Mouse (Mus musculus) lung, adult 18-20 months (tissue): ENCODE data around the gene Mas1.
"Not testable (repeated sequence)": the region's sequence is repeated elsewhere in the genome, so short reads cannot be mapped to it uniquely, and the experiment has no call there.

ENCODE experiments used
- DNase-seq, 2 experiments: peaks; one replicate each; pipeline ENCODE4 v3.0.0; 2022; ENCODE audit warnings: mixed read lengths in 2 of 2

Mas1 gene

DNA sequence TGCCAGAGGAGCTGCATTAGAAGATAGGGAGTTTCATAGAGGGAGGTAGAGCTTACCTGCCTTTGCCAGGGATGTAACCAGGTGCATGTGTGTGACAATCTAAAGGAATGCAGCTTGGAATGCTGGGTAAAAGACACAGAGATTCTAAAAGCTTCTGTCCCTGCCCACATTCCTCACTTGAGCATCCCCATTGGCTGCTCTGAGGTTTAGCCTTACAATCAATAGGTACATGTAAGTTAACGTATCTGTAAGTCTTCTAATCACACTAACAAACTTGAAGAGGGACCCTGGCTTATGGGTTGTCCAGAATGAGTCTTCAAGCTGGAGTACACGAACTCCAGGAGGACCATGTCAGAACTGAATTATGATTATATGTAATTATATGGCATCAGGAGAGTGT, at the start of gene Mas1:
Gene Mas1, minus strand, starts transcription at position 101 of the 400 bp plus-strand sequence.
- DNase-seq = no peak

DNA sequence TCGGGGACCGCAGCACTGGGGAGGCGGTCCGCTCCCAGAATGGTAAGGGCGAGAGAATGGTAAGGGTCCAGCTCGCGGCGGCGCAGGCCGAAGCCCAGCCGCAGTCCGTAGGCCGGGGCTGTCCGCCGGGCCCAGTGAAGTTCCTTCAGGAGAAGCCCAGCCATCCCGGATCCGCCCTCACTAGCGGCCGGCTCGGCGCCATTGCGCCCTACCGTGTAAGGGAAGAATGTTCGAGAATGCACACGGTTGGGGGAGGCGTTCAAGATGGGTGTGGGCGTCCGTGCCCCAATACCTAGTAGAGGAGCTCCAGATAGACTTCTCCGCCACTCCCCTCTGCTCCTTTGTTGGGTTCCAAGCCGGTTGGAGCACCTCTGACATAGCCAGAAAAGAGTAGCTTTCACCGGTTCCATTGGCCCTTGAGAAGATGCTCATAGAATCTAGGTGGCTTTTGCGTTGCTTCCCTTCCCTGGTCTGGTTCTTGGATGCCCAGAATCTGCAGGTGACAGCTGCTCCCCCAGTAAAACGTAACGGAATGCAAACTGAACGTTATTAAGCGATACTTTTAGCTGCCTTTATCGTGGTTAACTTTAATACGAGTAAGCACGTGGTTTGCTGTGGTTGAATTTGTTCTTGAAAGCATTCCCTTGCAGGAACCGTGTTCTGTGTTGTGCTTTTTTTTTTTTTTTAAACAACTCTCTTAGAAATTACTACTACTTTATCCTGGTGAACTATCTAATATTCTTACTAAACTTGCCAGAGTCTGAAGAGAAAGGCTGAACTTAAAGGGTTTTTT, 48.8 kb upstream of the Mas1 start:
- DNase-seq = peak in 1 of 2 experiments; percentile 46

DNA sequence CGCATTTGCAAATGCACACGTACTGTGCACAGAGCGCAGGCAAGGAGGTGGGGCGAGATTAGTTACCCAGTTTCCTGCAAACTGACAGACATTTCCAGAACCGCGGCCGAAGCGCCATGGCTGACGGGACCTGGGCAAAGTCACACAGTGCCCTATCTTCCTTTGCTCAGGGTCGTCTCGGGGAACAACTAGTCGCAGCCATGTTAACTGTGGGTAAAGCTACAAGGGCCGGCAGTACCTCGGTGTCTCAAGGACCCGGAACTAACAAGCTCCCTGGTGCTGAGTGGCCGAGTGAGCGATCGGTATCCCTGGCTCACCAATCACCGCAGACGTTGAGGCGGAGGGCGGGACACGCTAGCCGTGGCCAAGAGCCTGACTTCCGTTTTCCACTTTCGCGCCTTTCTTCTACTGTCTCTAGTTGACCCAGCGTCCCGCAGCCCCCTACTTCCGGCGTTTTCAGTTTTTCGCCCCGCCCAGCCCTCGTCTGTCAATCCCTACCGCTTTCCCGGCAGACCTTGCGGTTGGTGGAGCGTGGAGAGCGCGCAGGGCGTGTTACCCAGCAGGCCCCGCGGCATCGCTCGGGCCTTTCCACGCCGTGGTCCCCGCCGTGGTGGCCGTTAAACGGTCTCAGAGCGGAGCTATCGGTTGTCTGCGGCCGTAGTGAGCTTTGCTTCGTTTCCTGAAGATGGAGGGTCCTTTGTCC, 48.1 kb upstream of the Mas1 start, which contains the start of gene Mrpl18:
Gene Mrpl18, minus strand, starts transcription at position 465 of the 703 bp plus-strand sequence.
- peak; percentile 100 for DNase-seq

DNA sequence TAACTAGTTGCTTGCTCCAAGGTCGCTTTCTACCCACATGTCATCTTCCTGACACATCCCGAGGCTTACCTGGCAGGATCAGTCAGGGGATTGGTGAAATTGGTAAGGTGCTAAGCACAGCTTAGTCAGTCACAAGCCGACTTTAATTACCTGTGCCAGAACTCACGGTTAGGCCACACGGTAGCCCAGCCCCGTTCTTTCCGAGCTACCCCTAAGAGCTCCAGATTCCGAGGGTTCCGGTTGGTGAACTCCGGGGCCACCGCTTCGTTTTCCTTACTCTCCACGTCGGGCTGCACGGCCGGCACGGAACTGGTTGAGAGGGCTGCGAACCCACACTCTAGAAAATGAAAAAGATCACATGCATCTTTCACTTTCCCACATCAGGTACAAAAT, 47.5 kb upstream of the Mas1 start, which contains the start of gene Tcp1:
Gene Tcp1, plus strand, starts transcription at position 214 of the 393 bp plus-strand sequence.
- no peak for DNase-seq

DNA sequence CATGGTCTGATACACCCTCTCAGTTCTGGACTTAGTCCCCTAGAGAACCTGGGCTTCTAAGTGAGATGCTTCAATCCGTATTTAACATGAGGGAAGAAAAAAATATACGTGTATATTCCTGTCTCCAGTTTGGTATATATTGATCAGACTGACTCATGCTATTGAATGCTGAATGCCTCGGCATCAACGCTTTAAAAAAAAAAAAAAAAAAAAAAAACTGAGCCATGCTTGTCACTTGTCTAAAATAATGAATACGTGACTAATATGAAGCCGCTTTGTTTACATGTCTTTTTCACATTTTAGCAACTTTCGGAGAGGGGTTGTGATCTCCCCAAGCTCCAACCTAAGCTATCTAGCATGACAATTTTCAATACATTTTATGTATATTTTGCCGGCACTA, 42.4 kb upstream of the Mas1 start:
- DNase-seq = no peak

DNA sequence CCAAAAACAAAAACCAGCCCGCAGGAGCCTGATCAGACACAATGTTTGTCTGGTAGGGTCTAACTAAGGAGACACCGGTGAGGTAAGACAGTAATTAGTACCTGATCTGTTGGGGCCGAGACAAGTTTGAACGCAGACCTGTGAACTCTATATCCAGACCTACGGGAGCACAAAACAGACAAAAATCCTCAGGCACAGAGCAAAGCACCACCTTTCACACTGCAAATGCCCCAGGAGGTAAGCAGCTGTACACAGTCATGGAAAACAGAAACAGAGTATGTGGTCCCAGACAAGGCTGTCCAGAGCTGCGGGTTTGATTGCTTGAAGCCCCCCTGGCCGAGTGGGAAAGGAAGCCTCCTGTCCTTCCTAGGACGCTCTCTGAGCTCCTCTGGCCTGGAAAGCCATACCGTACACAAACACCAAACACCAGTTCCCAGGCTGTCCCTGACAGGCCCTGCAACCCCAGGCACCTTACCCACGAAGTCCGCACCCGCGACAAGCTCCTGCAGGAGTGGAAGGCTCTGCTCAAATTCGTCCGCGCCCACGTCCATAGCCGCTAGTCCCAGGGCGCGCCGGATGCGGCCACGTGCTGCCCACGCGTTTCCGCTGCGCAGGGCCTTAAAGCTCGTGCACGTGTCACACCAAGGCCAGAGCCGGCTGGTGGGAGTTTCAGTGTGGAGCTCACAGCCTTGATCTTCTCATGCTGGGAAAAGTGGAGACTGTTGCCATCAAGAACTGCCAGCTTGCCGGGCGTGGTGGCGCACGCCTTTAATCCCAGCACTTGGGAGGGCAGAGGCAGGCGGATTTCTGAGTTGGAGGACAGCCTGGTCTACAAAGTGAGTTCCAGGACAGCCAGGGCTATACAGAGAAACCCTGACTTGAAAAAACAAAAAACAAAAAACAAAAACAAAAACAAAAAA, 41.7 kb upstream of the Mas1 start, which contains the start of gene Pnldc1:
Gene Pnldc1, minus strand, starts transcription at position 870 of the 920 bp plus-strand sequence.
- no peak for DNase-seq

DNA sequence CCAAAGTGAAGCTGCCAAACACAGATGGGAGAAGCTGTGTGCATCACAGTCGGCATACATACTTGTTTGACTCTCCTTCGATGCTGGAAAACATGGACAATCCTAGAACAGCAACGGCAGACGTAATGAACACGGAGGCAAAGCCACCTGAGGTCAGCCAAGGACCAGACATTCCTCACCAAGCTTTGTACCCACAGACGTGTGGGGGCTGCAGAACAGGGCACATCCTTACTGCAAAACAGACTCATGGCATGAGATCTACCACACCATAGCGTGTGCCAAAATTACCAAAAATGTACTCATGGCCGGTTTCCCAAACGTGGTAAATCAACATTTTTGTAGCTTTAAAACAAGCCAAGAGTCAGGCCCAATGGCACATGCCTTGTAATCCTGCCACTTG, 38.5 kb upstream of the Mas1 start:
- no peak for DNase-seq

DNA sequence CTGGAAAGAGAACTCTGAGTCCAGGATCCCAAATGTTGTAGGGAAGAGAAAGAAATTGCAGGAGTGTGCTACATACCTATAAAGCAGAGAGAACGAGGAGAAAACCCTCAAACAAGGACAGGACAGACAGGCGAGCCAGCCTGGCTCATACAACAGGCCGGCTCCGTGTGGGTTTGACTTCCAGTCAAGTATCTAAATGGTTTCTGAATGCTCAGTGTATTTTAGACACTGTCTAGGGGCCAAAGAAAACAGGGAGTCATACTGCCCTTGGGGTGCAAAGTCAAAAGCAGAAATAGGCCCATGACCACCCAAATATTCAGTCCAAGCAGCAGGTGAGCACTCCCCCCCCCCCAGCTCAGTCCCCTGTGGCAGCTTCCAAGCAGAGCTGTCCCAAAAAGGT, 37.9 kb upstream of the Mas1 start:
- no peak for DNase-seq

DNA sequence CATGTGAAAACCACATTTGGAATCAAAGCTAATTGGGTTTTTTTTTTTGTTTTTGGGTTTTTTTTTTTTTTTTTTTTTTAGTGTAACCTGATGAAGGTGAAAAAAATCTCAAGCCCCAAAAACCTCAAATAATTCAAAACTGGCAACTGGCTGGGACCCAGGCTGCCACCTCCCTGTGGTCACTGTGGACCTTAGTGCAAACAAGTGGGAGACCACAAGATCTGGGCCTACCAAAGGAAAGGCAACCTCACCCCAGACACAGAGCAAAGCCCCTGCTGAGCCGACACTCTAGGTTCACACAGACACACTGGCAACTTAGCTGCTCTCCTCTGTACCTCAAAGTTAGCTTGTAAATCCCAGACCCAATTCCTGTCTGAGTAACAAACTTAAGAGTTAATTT, 36.4 kb upstream of the Mas1 start:
- DNase-seq = no peak

DNA sequence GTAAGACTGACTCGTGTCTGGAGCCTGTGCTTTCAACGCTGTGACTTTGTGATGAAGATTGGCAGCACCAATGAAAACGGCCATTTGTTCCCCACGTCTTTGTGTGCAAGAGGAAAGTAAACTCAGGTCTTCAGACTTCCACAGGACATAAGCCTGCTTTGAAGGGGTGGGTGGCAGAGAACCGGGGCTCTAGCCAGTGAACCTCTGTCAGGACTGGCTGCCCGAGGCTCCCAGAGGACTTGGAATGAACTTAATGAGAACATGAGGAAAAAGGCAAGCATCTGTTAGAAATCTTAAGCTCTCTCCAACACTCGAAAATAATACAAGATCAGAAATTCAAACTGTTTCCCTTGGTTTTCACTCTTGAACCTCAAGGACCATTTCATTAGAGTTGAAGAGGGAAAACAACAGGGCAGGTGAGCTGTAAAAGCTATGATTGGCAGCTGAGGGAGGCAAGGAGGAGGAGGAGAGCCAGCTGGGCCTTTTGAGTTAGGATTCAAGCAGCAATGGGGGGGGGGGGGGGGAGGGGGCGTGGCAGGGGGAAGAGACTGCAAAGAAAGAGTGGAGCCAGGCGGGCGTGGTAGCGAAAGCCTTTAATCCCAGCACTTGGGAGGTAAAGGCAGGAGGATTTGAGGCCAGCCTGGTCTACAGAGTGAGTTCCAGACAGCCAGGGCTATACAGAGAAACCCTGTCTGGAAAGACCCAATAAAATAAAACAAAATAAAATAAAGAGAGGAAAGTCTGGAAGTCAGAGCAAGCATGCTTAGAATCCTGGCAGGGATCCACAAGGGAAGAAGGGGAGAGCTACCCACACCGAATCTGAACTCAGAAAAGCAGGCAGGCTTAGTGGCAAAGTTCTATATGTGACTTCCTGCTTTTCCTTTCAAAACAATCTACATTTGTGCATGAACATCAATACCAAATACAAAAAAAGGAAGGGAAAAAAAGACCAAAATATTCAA, 35.7 kb upstream of the Mas1 start:
- peak; percentile 37 to 59 for DNase-seq

DNA sequence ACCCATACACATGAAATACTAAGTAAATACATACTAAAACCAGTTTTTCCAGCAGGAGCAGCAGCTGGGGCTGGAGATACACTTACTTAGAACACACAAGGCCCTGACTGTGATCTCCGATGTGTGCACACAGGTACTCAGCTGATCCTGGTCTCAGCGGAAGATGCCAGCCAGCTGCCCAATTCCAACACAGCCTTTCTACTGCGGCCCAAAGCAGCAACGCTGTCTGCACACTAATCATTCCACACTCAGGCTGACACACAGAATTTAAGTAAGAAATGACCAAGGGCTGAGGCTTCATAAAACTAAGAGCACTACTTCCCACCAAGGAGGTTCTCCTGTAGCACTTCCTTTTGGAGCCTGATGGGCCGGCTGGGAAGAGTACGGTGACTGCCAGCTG, 34.3 kb upstream of the Mas1 start:
- no peak for DNase-seq

DNA sequence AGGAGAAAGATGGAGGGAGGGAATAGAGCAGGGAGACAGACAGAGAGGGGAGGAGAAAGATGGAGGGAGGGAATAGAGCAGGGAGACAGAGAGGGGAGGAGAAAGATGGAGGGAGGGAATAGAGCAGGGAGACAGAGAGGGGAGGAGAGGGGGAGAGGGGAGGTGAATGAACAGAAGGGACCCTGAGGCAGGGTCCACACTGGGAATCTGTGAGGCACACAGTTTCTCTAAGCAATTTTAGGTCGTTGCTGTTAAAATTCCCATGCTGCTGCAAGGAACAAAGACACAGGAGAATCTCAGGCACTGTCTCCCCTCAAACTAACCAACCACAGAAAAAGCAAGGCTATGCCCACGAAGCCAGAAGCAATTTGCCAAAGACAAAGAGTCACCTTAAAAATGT, 30.7 kb upstream of the Mas1 start:
- DNase-seq = not testable (repeated sequence)

DNA sequence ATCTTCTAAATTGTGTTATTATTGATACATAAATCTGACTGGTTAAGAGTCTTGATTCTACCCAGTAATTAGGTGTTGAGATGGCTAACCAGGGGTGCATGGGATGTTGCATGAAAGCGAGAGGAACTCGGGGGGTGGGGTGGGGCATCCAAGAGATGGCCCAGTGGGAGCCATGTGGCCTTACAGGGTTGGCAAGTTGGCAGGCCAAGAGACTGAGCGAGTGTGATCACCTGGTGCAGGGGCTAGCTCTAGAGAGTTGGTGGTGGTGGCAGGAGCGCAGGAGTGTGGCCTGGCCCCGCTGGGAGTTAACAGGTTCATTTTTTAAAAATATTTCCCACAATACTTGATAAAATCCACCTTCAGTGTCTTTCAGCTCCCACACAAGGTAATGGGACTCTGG, 29.7 kb upstream of the Mas1 start:
- no peak for DNase-seq

DNA sequence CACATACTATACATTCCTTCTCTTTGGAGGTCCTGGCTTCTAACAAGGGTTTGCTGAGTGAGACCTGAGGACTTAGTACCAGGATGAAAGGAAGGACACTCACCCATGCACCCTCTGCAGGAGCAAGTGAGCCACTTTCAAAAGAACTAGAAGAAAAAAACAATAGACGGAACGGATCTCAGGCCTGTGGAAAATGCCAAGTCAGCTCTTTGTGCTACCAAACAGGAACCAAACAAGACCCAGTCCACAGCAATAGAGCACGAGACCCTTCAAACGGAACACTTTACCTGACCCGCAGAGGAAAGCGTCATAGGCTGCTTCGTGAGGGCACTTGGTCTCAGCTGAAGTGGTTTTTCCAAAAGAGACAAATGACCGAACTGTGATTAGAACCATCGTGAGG, 24.1 kb upstream of the Mas1 start:
- DNase-seq = no peak

DNA sequence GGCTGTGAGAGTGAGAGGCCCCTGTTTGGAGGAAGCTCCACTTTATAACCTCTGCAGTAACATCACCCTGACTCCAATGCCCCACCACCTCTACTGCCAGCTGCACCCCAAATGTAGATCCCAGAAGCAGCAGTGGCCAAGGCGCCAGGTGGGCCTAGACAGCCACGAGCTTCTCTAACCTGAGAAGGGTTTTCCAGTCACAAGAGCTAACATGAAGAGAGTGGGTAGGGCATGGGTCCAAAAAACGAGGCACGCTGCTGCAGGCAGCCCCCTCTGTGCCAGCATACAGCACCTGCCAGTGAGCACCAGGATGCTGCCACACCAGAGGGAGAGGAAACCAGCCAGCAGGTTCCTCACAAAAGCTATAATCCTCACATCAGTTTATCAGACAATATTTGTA, 23.1 kb upstream of the Mas1 start:
- no peak for DNase-seq

DNA sequence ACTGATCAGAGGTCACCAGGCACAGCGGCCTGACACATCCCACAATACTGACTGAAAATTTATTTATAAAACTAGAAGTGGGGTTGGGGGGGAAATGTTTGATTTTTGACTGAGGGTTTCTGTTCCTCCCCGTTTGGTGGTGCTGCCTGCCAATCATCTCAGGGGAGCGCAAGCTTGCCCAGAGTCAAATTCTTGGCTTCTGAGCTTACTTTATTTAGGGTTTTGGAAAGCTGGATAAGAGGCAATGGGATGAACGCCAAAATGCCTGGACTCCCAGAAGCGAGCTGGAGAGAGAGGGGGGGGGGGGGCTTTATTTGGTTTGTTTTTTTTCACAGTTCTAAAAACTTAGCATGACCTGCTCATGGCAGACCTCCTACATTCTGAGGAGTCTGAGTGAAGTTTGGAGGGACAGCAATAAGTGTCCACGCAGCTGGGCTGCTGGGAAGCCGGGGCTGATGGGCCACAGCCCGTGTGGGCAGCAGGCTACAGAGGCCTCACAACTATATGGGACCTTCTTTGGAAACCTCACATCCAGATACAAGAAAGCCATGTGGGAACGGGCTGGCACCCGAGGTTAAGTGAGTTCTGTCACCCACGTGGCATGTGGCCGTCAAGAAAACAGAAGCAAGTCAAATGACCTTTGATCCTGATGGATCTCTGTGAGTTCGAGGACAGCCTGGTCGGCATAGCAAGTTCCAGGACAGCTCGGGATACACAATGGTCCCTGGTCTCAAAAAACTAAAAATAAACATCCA, 19.3 kb upstream of the Mas1 start:
- no peak for DNase-seq

DNA sequence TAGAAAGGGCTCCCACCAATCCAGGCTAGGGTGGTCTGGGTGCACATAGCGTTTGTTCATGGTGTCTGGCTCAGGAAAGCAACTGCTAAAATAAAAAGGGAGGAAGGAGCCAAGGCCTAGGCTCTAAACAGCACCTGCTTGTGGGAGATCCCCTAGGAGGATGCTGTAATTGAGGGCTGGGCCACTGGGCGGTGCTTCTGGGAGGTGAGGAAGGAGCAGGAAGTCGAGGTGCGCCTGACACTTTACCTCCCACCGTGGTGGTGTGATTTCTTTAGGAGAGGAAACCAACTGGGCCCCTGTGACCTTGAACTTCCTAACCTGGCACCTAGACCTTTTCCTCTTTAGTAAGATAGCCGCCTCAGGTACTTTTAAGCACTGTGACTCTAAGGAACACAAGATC, 18.7 kb upstream of the Mas1 start:
- no peak for DNase-seq

DNA sequence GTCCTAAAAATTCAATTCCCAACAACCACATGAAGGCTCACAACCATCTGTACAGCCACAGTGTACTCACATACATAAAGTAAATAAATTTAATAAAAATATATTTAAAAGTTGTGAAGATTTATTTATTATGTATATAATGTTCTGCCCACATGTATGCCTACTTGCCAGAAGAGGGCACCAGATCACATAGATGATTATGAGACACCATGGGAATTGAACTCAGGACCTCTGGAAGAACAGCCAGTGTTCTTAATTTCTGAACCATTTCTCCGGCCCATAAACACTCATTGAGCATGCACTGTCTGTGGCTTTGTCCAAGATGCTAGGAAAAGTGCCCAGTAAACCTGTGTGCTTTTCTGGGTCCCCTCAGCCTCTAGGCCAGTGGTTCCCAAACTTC, 13.3 kb upstream of the Mas1 start:
- DNase-seq = no peak

DNA sequence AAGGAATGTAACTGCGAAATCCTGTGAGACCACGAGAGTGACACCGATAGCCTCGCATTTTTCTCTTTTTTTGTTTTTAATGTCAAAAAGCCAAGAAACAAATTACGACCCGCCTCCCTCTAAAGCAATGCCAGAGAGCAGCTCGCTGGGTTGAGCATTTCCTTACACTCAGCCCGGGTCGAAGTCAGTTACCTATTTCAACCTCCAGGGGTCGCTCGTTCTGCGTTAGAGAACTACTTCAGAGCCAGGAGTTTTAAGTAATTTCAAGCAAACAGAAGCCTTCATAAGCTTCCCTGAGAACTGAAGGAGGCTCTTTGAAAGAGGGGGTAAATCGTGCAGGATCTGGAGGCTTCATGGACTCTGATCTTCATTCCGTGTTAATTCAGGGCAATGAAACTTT, 12.2 kb upstream of the Mas1 start:
- peak; percentile 80 to 81 for DNase-seq

DNA sequence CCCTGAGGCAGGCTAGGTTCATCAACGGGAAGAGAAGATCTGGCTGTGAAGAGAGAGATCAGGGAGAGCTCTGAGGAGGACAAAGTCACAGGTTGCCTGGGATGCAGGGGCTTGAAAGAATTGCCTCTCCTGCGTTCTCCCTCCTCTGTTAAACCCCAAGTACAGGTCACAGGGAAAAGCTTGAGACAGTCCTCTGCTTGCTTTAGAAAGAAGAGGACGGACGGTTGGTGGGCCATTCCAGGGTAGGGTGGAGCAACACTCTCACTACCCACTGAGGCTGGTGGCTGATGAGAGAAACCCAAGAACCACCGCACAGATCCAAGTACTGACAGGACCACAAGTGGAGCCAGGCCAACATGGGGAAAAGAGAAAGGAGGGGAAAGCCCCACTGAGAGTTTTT, 7.8 kb upstream of the Mas1 start, which contains the start of gene Mrgprh:
Gene Mrgprh, plus strand, starts transcription at position 301 of the 400 bp plus-strand sequence.
- no peak for DNase-seq
